Mouse (Mus musculus): Measurements from ENCODE around the gene Lrrc1. TPM values are rescaled to one million over a fixed set of nuclear protein-coding genes. Genes with fewer than 3 reads are reported as not detected.
A peak's percentile ranks its signal among the peaks of the same experiment; 100 is the strongest.
"Not testable (repeated sequence)": the region's sequence is repeated elsewhere in the genome, so short reads cannot be mapped to it uniquely, and the experiment has no call there.

Gene Lrrc1
- polyA plus RNA-seq, 1 experiment from 2014 or later: 15.5 TPM

- H3K27me3 ChIP-seq (replicated peaks; ENCODE audit: insufficient read depth, low read length): no peaks in the 10 kb centered on the region
- H3K9me3 ChIP-seq (ENCODE audit: low read length): no peaks in the 10 kb centered on the region
- no peak for DNase-seq (ENCODE audit: low spot score)
- no peak for ATAC-seq
- no peak overlapping the region for H3K27ac ChIP-seq (ENCODE audit: low read length)
- TF ChIP-seq EP300 (IDR thresholded peaks at IDR 0.05) (no peak), CTCF (IDR thresholded peaks at IDR 0.05) (no peak)
- H3K4me2 ChIP-seq (replicated peaks; ENCODE audit: low read depth, low read length): no peak overlapping the region
- no peaks in the 10 kb centered on the region for H3K36me3 ChIP-seq (ENCODE audit: insufficient read depth, low read length)
- no peaks in the 10 kb centered on the region for H3K4me1 ChIP-seq (ENCODE audit: insufficient read depth, low read depth, low read length)
- H3K9ac ChIP-seq (replicated peaks; ENCODE audit: low read depth): no peak overlapping the region
- 64% methylated on average over 2 of the region's 2 CpGs for WGBS
- H3K4me3 ChIP-seq (ENCODE audit: low read depth, low read length): no peak overlapping the region
Measured at GRCm38 (mm10) chr9:77583302-77583701, 38.6 kb upstream of the Lrrc1 start.

GRCm38 (mm10) chr9:77579827-77580226, 35.2 kb upstream of the Lrrc1 start:
- TF ChIP-seq EP300 (IDR thresholded peaks at IDR 0.05) (no peak), CTCF (IDR thresholded peaks at IDR 0.05) (peak; percentile 60)
- Histone ChIP-seq H3K9me3 (ENCODE audit: low read length) (no peaks in the 10 kb centered on the region), H3K4me1 (ENCODE audit: insufficient read depth, low read depth, low read length) (no peaks in the 10 kb centered on the region), H3K36me3 (ENCODE audit: insufficient read depth, low read length) (no peaks in the 10 kb centered on the region), H3K27me3 (replicated peaks; ENCODE audit: insufficient read depth, low read length) (no peaks in the 10 kb centered on the region), H3K27ac (ENCODE audit: low read length) (no peak overlapping the region), H3K9ac (replicated peaks; ENCODE audit: low read depth) (no peak overlapping the region), H3K4me2 (replicated peaks; ENCODE audit: low read depth, low read length) (no peak overlapping the region), H3K4me3 (ENCODE audit: low read depth, low read length) (no peak overlapping the region)
- ATAC-seq (no peak), DNase-seq (ENCODE audit: low spot score) (no peak)
- 66% methylated on average over 3 of the region's 3 CpGs for WGBS

GRCm38 (mm10) chr9:77577931-77578330, 33.3 kb upstream of the Lrrc1 start:
- no peak for TF ChIP-seq EP300 (IDR thresholded peaks at IDR 0.05)
- no peak for TF ChIP-seq CTCF (IDR thresholded peaks at IDR 0.05)
- ATAC-seq (no peak), DNase-seq (ENCODE audit: low spot score) (no peak)
- no peak overlapping the region for H3K4me3 ChIP-seq (ENCODE audit: low read depth, low read length)
- no peak overlapping the region for H3K4me2 ChIP-seq (replicated peaks; ENCODE audit: low read depth, low read length)
- no peaks in the 10 kb centered on the region for H3K27me3 ChIP-seq (replicated peaks; ENCODE audit: insufficient read depth, low read length)
- no peak overlapping the region for H3K27ac ChIP-seq (ENCODE audit: low read length)
- no peaks in the 10 kb centered on the region for H3K9me3 ChIP-seq (ENCODE audit: low read length)
- no peak overlapping the region for H3K9ac ChIP-seq (replicated peaks; ENCODE audit: low read depth)
- 92% methylated on average over 8 of the region's 8 CpGs for WGBS
- H3K4me1 ChIP-seq (ENCODE audit: insufficient read depth, low read depth, low read length): no peaks in the 10 kb centered on the region
- no peaks in the 10 kb centered on the region for H3K36me3 ChIP-seq (ENCODE audit: insufficient read depth, low read length)

GRCm38 (mm10) chr9:77577409-77577808, 32.7 kb upstream of the Lrrc1 start:
- no peak for DNase-seq (ENCODE audit: low spot score)
- no peak for TF ChIP-seq EP300 (IDR thresholded peaks at IDR 0.05)
- TF ChIP-seq CTCF (IDR thresholded peaks at IDR 0.05): no peak

GRCm38 (mm10) chr9:77576320-77576719, 31.6 kb upstream of the Lrrc1 start:
- Histone ChIP-seq H3K4me1 (ENCODE audit: insufficient read depth, low read depth, low read length) (no peaks in the 10 kb centered on the region), H3K27ac (ENCODE audit: low read length) (no peak overlapping the region), H3K36me3 (ENCODE audit: insufficient read depth, low read length) (no peaks in the 10 kb centered on the region), H3K4me3 (ENCODE audit: low read depth, low read length) (no peak overlapping the region), H3K9me3 (ENCODE audit: low read length) (no peaks in the 10 kb centered on the region), H3K4me2 (replicated peaks; ENCODE audit: low read depth, low read length) (no peak overlapping the region), H3K9ac (replicated peaks; ENCODE audit: low read depth) (no peak overlapping the region), H3K27me3 (replicated peaks; ENCODE audit: insufficient read depth, low read length) (no peaks in the 10 kb centered on the region)
- ATAC-seq (no peak), DNase-seq (ENCODE audit: low spot score) (no peak)
- TF ChIP-seq EP300 (IDR thresholded peaks at IDR 0.05) (no peak), CTCF (IDR thresholded peaks at IDR 0.05) (no peak)

More at GRCm38 (mm10) chr9:77577409-77577808, 32.7 kb upstream of the Lrrc1 start:
- no peak for ATAC-seq
- Histone ChIP-seq H3K36me3 (ENCODE audit: insufficient read depth, low read length) (no peaks in the 10 kb centered on the region), H3K4me2 (replicated peaks; ENCODE audit: low read depth, low read length) (no peak overlapping the region), H3K4me3 (ENCODE audit: low read depth, low read length) (no peak overlapping the region), H3K27ac (ENCODE audit: low read length) (no peak overlapping the region), H3K9ac (replicated peaks; ENCODE audit: low read depth) (no peak overlapping the region), H3K27me3 (replicated peaks; ENCODE audit: insufficient read depth, low read length) (no peaks in the 10 kb centered on the region), H3K9me3 (ENCODE audit: low read length) (no peaks in the 10 kb centered on the region), H3K4me1 (ENCODE audit: insufficient read depth, low read depth, low read length) (no peaks in the 10 kb centered on the region)

DNA sequence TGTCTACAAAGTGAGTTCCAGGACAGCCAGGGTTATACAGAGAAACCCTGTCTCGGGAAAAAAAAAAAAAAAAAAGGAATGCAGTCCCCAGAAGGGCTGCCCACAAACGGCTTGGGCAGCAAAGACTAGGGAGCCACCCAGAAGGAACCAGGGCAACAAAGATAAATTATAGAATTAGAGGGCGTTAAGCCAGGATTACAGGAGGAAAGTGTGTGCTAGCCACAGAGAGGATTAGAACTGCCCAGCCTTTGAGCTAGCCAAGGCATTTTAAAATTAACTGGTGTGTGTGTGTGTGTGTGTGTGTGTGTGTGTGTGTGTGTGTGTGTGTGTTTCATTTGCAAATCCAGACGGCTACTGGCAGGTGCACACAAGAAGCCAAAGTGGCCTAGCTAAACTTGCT, 30.3 kb upstream of the Lrrc1 start:
- WGBS: 63% methylated on average over 4 of the region's 4 CpGs
- H3K36me3 ChIP-seq (ENCODE audit: insufficient read depth, low read length); ATAC-seq; DNase-seq (ENCODE audit: low spot score); H3K9me3 ChIP-seq (ENCODE audit: low read length); H3K4me1 ChIP-seq (ENCODE audit: insufficient read depth, low read depth, low read length); H3K9ac ChIP-seq (replicated peaks; ENCODE audit: low read depth); H3K27me3 ChIP-seq (replicated peaks; ENCODE audit: insufficient read depth, low read length); H3K4me2 ChIP-seq (replicated peaks; ENCODE audit: low read depth, low read length); H3K27ac ChIP-seq (ENCODE audit: low read length); H3K4me3 ChIP-seq (ENCODE audit: low read depth, low read length): not testable (repeated sequence)

GRCm38 (mm10) chr9:77571851-77572250, 27.2 kb upstream of the Lrrc1 start:
- H3K9ac ChIP-seq (replicated peaks; ENCODE audit: low read depth): no peak overlapping the region
- ATAC-seq (no peak), DNase-seq (ENCODE audit: low spot score) (no peak)
- no peaks in the 10 kb centered on the region for H3K9me3 ChIP-seq (ENCODE audit: low read length)
- WGBS: 65% methylated on average over 4 of the region's 4 CpGs
- H3K36me3 ChIP-seq (ENCODE audit: insufficient read depth, low read length): no peaks in the 10 kb centered on the region
- no peak overlapping the region for H3K27ac ChIP-seq (ENCODE audit: low read length)
- H3K27me3 ChIP-seq (replicated peaks; ENCODE audit: insufficient read depth, low read length): no peaks in the 10 kb centered on the region
- no peak overlapping the region for H3K4me2 ChIP-seq (replicated peaks; ENCODE audit: low read depth, low read length)
- TF ChIP-seq EP300 (IDR thresholded peaks at IDR 0.05): no peak
- TF ChIP-seq CTCF (IDR thresholded peaks at IDR 0.05): no peak
- no peak overlapping the region for H3K4me3 ChIP-seq (ENCODE audit: low read depth, low read length)
- H3K4me1 ChIP-seq (ENCODE audit: insufficient read depth, low read depth, low read length): no peaks in the 10 kb centered on the region

All from lung, postnatal 0 days (tissue).